Mouse (Mus musculus) midbrain, embryonic 10.5 days (tissue): ENCODE measurements at regions not wholly inside any gene's neighbourhood (a gene's known extent, or its start where the extent isn't known, plus 50 kb on each side); places are given as distances from the start of the nearest gene placed in this dataset.
"Not testable (repeated sequence)": the region's sequence is repeated elsewhere in the genome, so short reads cannot be mapped to it uniquely, and the experiment has no call there.

Experiments
- DNase-seq: peaks from one replicate; pipeline ENCODE4 v3.0.0-alpha.2; 2017; ENCODE audit warnings: low spot score
- H3K27ac ChIP-seq: fragments of 300-500 bp; sonication (generic); replicated peaks from 2 replicates; pipeline ENCODE4 v1.5.1; 2016; ENCODE audit warnings: mild to moderate bottlenecking
- H3K27me3 ChIP-seq: fragments of 300-500 bp; sonication (generic); 2 replicates; pipeline ENCODE4 v1.6.1; 2016; ENCODE audit warnings: low read depth, mild to moderate bottlenecking; ENCODE audit not compliant: poor library complexity, severe bottlenecking
- H3K36me3 ChIP-seq: fragments of 300-500 bp; sonication (generic); 2 replicates; pipeline ENCODE4 v1.6.1; 2016; ENCODE audit warnings: mild to moderate bottlenecking, moderate library complexity
- H3K4me1 ChIP-seq: fragments of 300-500 bp; sonication (generic); 2 replicates; pipeline ENCODE4 v1.6.1; 2016
- H3K4me3 ChIP-seq: fragments of 300-500 bp; sonication (generic); 2 replicates; pipeline ENCODE4 v1.5.1; 2016; ENCODE audit warnings: mild to moderate bottlenecking, moderate library complexity
- H3K9me3 ChIP-seq: fragments of 300-500 bp; sonication (generic); replicated peaks from 2 replicates; pipeline ENCODE4 v1.6.1; 2016; ENCODE audit warnings: mild to moderate bottlenecking
- WGBS: fragments of 180-500 bp; shearing (Covaris S2); methylation state at CpG from one replicate; pipeline ENCODE4 v1.1.7; 2016; 5-methylcytosine and 5-hydroxymethylcytosine counted together

DNA sequence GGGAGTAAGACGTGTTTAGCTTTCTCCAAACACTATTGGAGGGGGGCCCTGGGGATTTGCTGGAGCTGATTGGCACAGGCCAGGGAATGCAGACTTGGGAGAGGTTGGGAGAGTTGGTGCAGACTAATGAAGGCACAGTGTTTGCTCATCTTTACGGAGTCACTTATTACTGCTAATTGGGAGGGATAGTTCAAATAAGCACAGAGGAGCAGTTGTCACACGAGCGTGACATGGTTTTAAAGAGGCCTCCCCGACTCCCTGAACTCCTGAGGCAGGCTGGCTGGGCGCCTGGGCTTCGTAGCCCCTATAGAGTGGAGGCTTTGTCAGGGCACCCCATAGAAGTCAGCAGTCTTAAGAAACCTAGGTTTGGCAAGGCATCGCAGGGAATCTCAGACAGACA is 145.0 kb upstream of the Kiz start:
- Histone ChIP-seq H3K4me3 (no peak overlapping the region), H3K27me3 (peaks cover 7% of the 10 kb centered on the region; the same call in 1 of the 2 replicates), H3K36me3 (no peaks in the 10 kb centered on the region), H3K27ac (no peak overlapping the region), H3K4me1 (peaks cover 5% of the 10 kb centered on the region; the same call in 1 of the 2 replicates), H3K9me3 (no peaks in the 10 kb centered on the region)
- 77% methylated on average over 8 of the region's 8 CpGs for WGBS
- no peak for DNase-seq

DNA sequence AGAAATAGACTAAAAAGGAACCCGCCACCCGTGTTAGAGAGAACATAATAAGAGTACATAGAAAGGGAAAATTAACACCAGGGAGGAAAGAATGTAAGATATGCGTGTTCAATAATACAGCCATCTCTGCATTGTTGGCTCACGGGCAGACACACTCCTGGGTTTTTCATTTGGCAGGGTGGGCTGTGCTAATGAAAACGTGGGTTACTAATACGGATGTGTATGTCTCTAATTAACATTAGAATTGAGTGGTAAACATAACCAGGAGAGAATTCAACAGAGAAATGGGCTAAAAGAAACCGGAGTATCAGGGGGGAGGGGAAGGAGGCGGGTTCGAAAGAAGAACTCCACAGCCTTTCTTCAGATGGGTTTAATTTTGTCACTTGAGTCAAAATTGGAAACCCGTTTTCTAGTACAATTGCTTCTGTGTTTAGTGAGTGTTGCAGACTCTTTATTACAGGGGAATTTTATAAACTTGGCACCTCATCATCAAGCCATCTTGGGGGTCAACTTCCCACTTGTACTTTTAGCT is 134.4 kb upstream of the Kiz start:
- H3K4me3 ChIP-seq, result peak overlapping the region; percentile 29
- no peaks in the 10 kb centered on the region for H3K36me3 ChIP-seq
- peaks cover 77% of the 10 kb centered on the region for H3K27me3 ChIP-seq
- WGBS, result 16% methylated on average over 10 of the region's 10 CpGs
- peaks cover 6% of the 10 kb centered on the region; the same call in 1 of the 2 replicates for H3K9me3 ChIP-seq
- no peak overlapping the region; the same call in 1 of the 2 replicates for H3K27ac ChIP-seq
- peaks cover 69% of the 10 kb centered on the region for H3K4me1 ChIP-seq
- DNase-seq, result no peak

DNA sequence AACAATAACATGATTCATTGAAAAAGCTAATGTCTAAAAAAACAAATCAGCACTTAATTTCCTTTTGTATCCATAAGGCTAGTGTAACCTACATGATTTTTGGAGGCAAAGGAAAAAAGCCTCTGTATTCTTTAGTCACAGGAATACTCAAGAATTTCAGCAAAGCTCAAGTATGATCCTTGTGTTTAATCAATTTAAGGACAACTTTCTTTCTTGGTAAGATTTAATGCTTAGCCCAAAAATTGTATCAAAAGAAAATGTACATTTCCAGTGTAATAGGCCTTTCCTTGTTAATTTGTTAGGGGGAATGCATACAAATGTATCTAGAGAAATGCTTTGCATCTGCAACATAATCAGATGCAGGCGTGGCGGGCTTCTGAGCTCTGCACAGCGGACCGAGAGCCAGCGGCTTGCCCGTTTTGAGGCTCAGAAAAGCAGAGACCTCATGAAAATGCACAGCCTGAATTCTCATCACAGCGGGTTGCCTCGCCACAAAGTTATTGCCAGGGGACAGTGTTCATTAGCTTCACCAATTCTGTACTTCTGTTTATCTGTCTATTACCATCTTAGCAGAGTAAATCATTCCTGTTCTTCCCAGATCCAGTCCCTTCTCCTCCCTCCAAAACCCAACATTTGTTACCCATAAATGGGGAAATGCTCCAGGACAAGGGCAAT is 133.2 kb upstream of the Kiz start:
- DNase-seq, result peak; percentile 52
- WGBS, result 11% methylated on average over 8 of the region's 8 CpGs
- H3K36me3 ChIP-seq, result no peaks in the 10 kb centered on the region
- H3K4me1 ChIP-seq, result peaks cover 74% of the 10 kb centered on the region
- no peak overlapping the region for H3K4me3 ChIP-seq
- H3K27me3 ChIP-seq, result peaks cover 84% of the 10 kb centered on the region
- H3K27ac ChIP-seq, result peak overlapping the region; percentile 42; the same call in 1 of the 2 replicates
- no peaks in the 10 kb centered on the region for H3K9me3 ChIP-seq

- WGBS, result 39% methylated on average over 9 of the region's 9 CpGs
- Histone ChIP-seq H3K4me3 (no peak overlapping the region), H3K9me3 (no peaks in the 10 kb centered on the region), H3K27ac (peak overlapping the region; percentile 23; the same call in 1 of the 2 replicates), H3K36me3 (no peaks in the 10 kb centered on the region), H3K27me3 (peaks cover 84% of the 10 kb centered on the region), H3K4me1 (peaks cover 74% of the 10 kb centered on the region)
- DNase-seq, result peak; percentile 17
Observed at GRCm38 (mm10) chr2:146723172-146723571, 132.5 kb upstream of the Kiz start.

GRCm38 (mm10) chr2:146723671-146724070 is 132.0 kb upstream of the Kiz start:
- WGBS, result 38% methylated on average over 4 of the region's 4 CpGs
- no peaks in the 10 kb centered on the region for H3K9me3 ChIP-seq
- H3K36me3 ChIP-seq, result no peaks in the 10 kb centered on the region
- no peak for DNase-seq
- no peak overlapping the region; the same call in 1 of the 2 replicates for H3K27ac ChIP-seq
- H3K27me3 ChIP-seq, result peaks cover 85% of the 10 kb centered on the region
- H3K4me1 ChIP-seq, result peaks cover 74% of the 10 kb centered on the region
- H3K4me3 ChIP-seq, result no peak overlapping the region

DNA sequence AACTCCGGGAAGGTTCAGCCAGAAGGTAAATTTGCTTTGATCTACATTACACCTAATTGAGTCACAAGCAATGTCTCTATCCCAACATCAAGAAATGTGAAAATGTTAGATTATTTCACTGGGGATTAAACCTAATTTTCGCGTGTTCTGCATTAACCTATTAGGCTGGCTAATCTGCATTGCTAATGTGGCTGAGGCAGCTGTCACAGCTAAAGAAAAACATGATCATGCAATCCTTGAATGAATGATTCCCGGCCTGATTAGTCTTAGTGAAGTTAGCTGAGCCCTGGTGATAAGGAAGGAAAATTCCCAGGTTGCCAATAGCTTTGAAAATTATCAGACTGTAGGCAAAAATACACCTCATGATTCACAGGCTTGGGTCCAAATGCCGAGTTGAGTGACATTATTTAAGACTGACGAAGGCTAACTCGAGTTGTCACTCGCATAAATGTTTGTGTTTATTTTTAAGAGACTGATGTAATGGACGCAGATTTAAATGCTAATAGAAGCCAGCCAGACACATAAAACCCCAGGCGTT is 131.5 kb upstream of the Kiz start:
- Histone ChIP-seq H3K4me3 (peak overlapping the region; percentile 3; the same call in 1 of the 2 replicates), H3K36me3 (no peaks in the 10 kb centered on the region), H3K27me3 (peaks cover 85% of the 10 kb centered on the region), H3K9me3 (no peaks in the 10 kb centered on the region), H3K27ac (peak overlapping the region; percentile 74), H3K4me1 (peaks cover 74% of the 10 kb centered on the region)
- 39% methylated on average over 10 of the region's 10 CpGs for WGBS
- DNase-seq, result no peak

DNA sequence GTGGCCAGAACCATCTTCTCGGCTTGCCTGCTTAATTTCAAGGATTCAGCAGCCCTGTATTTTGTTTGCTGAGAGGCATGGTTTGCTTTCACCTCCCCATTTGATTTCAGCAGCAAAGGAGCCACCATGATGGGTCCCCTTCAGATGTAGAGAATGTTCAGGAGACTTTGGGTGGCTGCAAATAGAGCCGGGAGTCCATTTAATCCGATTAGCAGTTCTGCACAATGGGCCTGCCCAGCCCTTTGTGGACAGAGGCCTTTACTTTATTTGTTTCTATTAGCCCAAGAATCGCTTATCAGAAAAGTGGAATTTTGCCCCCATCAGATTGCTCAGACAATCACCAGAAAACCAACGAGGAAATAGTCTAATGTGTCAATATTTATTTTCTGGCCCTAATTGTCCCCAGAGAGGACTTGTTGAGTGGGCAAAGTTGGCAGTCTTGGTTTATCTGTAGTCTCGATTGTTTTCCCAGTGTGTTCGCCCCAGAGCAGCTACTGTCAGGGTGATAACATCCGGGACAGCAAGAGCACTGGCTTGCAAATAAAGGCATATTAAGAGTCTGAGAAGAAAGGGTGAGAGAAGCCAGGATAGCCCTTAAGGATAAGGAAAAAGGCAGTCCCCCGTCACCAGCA is 130.6 kb upstream of the Kiz start:
- H3K27me3 ChIP-seq, result peaks cover 82% of the 10 kb centered on the region
- H3K4me1 ChIP-seq, result peaks cover 66% of the 10 kb centered on the region
- WGBS, result 17% methylated on average over 9 of the region's 9 CpGs
- peak overlapping the region; percentile 74 for H3K27ac ChIP-seq
- peak overlapping the region; percentile 3; the same call in 1 of the 2 replicates for H3K4me3 ChIP-seq
- H3K9me3 ChIP-seq, result no peaks in the 10 kb centered on the region
- DNase-seq, result peak; percentile 67
- no peaks in the 10 kb centered on the region for H3K36me3 ChIP-seq

DNA sequence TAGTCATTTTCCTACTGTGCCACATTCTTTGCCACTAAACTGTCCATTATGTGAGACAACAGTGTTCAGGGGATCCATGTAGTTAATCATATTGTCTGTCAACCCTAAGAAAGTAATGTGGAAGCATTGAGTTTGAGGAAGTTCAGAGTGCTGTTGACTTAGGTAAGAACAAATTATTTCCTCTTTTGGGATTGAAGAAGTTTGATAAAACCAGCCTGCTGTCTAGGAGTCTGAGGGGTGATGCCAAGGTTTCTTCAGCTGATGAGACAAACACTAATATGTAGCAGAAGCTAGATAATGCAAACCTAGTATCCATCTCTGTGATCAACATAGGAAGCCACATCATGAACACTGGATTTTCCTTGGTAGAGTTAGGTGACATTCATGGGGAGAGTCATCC is 127.0 kb upstream of the Kiz start:
- Histone ChIP-seq H3K4me3 (no peak overlapping the region), H3K27me3 (peaks cover 47% of the 10 kb centered on the region), H3K36me3 (no peaks in the 10 kb centered on the region), H3K27ac (no peak overlapping the region), H3K4me1 (peaks cover 34% of the 10 kb centered on the region), H3K9me3 (no peaks in the 10 kb centered on the region)
- DNase-seq, result no peak

DNA sequence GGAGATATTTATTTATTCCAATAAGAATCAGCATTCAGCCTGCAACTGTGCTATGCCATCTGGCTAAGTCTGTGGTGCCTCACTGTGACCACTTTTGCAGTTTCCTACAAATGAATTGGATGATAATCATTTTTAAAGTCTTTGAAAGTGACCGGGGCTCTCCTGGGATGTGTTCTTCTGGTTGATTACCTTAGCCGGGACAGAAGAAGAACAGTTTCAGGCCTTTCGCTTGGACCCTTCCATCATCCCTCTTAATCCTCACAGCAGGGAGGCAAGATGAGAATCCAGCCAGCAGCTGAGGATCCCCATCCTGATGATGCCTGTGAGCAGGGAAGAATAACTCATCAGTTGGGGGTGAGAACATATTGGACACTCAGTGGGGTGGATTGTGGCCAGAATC is 124.6 kb upstream of the Kiz start:
- Histone ChIP-seq H3K27me3 (peaks cover 45% of the 10 kb centered on the region), H3K4me1 (peaks cover 10% of the 10 kb centered on the region), H3K9me3 (no peaks in the 10 kb centered on the region), H3K27ac (no peak overlapping the region), H3K4me3 (no peak overlapping the region), H3K36me3 (no peaks in the 10 kb centered on the region)
- DNase-seq, result no peak
- 38% methylated on average over 3 of the region's 3 CpGs for WGBS

GRCm38 (mm10) chr2:146732891-146733290 is 122.8 kb upstream of the Kiz start:
- not testable (repeated sequence) for H3K4me1 ChIP-seq

DNA sequence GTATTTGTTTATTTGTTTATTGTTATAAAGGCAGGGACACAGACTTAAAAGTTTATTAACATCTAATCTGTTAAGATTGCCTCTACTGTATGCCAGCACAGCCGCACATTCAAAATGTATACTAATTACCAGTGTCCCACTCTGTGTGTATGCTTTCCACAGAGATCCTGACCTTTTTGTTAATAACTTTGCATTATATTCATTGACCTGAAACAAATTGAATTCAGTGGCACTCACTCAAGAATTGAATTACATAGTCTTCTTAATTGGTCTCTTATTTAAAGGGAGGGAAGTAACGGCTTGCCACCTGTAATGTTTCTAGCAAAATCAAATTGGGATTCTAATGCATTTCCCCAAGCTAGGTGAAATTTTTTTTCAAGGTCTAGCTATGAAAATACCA is 111.3 kb upstream of the Kiz start:
- 86% methylated on average over 2 of the region's 2 CpGs for WGBS
- no peak overlapping the region for H3K4me3 ChIP-seq
- H3K9me3 ChIP-seq, result no peaks in the 10 kb centered on the region
- H3K4me1 ChIP-seq, result peaks cover 16% of the 10 kb centered on the region
- H3K27ac ChIP-seq, result no peak overlapping the region
- peaks cover 28% of the 10 kb centered on the region for H3K27me3 ChIP-seq
- H3K36me3 ChIP-seq, result no peaks in the 10 kb centered on the region
- no peak for DNase-seq

More at GRCm38 (mm10) chr2:146732891-146733290, 122.8 kb upstream of the Kiz start:
- H3K4me3 ChIP-seq, DNase-seq, H3K9me3 ChIP-seq, H3K27ac ChIP-seq, H3K36me3 ChIP-seq: not testable (repeated sequence)
- WGBS, result 90% methylated on average over 2 of the region's 2 CpGs
- peaks cover 27% of the 10 kb centered on the region for H3K27me3 ChIP-seq

GRCm38 (mm10) chr2:146745012-146745682 is 110.5 kb upstream of the Kiz start:
- H3K27me3 ChIP-seq, result peaks cover 28% of the 10 kb centered on the region
- 71% methylated on average over 18 of the region's 18 CpGs for WGBS
- peak overlapping the region; percentile 39 for H3K4me3 ChIP-seq
- peaks cover 16% of the 10 kb centered on the region for H3K4me1 ChIP-seq
- no peak overlapping the region for H3K27ac ChIP-seq
- no peak for DNase-seq
- no peaks in the 10 kb centered on the region for H3K9me3 ChIP-seq
- no peaks in the 10 kb centered on the region for H3K36me3 ChIP-seq
